Mouse (Mus musculus) gonadal fat pad, adult 2 months (tissue): Measurements from ENCODE around the gene Gm3238. TPM values are rescaled to one million over a fixed set of nuclear protein-coding genes. Genes with fewer than 3 reads are reported as not detected.
"Not testable (repeated sequence)": the region's sequence is repeated elsewhere in the genome, so short reads cannot be mapped to it uniquely, and the experiment has no call there.

Experiments used
- DNase-seq: peaks from one replicate; pipeline ENCODE4 v3.0.0-alpha.2; 2012; ENCODE audit warnings: low read depth
- polyA plus RNA-seq: library from polyadenylated mRNA; depleted of rRNA; stranded (reverse); fragments of >200 nt; gene quantifications from 2 replicates; pipeline ENCODE4 v1.2.3, GENCODE M21; 2012; rRNA removed

Gm3238 gene
- polyA plus RNA-seq, result not detected in 2 replicates

DNA sequence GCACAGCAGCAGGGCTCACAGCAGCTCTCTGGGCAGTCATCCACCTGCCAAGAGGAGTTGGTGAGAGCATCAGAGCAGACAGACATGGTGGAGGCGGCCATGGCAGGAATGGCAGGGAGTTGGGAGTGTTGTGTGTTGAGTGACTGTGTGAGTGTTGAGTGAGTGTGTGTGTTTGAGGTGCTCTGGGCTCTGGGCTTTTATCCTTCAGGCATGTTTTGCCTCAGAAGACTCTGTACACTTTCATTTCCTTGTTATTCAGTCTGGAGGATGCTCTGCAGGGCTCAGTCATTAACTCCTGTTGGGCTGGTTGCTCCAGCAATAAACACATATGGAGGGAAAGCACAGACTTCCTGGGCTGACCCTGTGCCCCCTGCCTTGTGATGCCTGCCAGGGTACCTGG, at the start of gene Gm3238:
Gm3238 (minus strand) TSS at position 101 of the 400 bp plus-strand sequence.
- not testable (repeated sequence) for DNase-seq

DNA sequence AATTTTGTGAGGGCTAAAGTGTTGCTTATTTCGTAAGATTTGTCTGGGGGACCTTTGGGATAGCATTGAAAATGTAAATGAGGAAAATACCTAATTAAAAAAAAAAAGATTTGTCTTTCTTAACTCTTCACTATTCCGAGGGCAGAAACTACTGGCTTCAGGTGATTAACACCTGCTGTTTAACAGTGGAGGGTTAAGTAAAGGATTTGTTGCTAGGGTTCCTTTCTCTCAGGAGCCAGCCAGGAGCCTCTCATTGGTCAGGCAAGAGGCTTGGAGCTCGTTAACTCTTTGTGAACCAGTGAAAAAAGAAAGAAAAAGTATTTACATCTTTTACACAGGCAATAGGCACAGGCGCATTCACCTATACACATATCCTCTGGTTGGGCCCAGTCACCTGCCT, 48.1 kb upstream of the Gm3238 start:
- no peak for DNase-seq

DNA sequence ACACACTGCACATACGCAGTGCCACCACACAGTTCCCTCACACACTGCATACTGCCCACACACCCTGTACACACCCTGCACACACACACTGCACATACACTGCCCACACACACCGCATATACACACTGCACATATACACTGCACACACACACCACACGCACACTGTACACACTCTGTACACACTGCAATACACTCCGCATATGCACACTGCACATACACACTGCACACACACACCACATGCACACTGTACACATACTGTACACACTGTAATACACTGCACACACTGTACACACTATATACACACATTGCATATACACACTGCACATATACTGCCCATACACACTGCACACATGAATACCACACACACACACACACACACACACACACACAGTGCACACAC, 47.4 kb upstream of the Gm3238 start:
- no peak for DNase-seq

DNA sequence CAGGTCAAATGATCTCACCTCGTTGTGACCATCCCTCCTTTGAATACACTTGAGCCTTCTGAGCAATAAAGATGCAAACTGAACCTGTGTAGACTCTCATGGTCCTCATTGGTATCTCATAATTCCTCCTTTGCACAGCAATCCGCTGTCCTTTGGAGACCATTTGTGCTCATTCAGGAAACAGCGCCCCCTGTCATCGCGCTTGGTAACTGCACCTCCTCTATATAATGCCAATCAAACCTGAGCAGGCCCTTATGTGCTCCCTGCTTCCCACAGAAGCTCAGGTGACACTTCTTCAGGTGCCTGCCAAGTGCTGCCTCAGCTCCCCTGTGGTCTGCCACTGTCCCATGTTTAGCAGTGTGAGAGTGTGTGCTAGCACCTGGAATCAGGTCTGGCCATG, 44.4 kb upstream of the Gm3238 start:
- no peak for DNase-seq

DNA sequence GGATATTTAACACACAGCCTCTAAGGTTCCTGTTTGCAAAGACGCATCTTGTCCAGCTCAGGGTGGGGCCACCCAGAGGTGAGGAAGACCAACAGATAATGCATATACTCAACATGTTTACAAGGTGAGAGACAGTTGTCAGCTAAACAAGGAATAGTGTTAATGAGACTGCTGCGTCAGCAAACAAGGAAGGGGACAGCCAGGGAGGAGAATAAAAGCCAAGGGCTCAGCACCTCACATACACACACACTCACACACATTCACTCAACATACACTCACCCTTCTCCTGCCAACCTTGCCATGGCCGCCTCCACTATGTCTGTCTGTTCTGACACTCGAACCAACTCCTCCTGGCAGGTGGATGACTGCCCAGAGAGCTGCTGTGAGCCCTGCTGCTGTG, 43.3 kb upstream of the Gm3238 start, which contains the start of gene Gm2696:
Gm2696 (plus strand) TSS at position 301 of the 400 bp plus-strand sequence.
- DNase-seq, result no peak

DNA sequence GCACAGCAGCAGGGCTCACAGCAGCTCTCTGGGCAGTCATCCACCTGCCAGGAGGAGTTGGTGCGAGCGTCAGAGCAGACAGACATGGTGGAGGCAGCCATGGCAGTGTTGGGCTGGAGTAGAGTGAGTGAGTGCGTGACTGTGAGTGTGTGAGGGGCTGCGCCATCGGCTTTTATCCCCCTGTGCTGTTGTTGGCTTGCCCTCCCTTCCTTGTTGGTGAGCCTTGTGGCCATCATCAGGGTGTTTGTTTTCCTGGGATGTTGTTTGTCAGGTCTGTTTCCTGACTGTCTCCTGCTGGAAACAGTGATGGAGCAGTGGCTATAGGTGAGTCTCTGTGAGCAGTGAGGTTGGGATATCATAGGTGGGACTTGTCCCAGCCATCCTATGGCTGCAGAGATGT, 40.6 kb upstream of the Gm3238 start, which contains the start of gene Gm9507:
Gm9507 (minus strand) TSS at position 101 of the 400 bp plus-strand sequence.
- no peak for DNase-seq

DNA sequence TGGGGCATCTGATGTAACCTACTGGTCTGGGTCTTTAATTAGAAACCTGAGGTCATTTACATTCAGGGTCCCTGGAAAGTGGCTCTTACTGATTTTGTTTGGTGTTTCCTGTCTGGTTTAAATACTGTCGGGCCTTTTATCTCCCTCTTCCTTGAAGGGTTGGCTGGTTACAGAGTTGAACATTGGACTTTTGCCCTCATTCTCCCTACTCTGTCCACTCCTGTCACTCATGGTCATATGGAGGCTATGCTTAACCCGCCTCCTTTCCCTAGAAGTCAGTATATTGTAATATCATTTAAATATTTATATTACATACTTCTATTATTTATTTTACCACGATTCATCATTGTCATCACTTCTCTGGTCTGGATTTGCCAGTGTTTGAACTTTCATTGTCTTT, 33.0 kb upstream of the Gm3238 start:
- no peak for DNase-seq

DNA sequence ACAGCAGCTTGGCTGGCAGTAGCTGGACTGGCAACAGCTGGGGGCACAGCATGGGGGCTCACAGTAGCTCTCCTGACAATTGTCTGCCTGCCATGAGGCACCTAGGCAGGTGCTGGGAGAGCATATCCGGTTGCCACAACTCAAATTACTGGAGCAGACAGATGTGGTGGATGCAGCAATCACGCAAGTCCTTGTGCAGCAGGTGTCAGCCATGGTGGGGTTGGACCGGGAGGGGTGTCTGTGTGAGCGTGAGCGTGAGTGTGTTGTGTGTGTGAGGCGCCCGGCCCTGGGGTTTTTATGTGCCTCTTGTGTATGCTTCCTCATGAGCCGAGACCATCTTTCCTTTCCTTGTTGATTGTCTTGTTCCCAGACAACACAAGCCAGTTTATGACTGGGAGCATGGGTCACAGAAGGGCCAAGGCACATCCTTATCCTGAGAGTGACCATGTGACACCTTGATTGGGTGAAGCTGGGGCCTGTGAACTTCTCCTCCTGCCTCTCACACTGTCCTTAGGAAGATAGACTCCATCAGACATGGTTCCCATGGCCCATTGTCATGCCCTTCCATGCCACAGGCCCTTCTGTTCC, 27.9 kb upstream of the Gm3238 start, which contains the start of gene Gm19668:
Gm19668 (minus strand) TSS at position 213 of the 588 bp plus-strand sequence.
- no peak for DNase-seq

DNA sequence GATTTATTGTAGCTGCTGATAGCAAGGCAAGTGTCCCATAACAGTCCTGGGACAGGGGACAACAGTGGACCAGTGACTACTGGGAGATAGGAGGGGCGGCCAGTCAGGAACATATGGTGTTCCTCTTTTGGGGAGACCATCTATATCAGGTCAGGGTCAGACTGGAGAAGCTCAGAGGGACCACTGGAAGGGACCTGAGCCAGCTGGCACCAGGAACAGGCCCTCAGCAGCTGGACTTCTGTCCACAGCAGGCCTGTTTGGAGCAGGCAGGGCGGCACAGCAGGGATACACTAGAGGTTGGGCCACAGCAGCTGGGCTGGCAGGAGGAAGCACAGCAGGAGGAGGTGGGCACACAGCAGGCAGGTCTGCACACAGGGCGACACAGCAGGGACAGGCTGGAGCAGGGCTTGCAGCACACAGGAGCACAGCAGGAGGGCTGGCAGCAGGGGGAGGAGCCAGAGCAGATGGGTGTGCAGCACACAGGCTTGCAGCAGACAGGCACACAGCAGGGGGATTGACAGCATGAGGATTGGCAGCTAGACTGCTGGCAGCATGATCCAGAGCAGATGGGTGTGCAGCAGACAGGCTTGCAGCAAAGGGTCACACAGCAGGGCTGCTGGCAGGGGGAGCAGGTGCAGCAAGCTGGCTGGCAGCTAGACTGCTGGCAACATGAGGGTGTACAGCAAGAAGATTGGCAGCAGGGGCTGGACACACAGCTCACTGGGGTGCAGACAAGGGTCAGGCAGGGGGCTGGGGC, 27.2 kb upstream of the Gm3238 start:
- not testable (repeated sequence) for DNase-seq

DNA sequence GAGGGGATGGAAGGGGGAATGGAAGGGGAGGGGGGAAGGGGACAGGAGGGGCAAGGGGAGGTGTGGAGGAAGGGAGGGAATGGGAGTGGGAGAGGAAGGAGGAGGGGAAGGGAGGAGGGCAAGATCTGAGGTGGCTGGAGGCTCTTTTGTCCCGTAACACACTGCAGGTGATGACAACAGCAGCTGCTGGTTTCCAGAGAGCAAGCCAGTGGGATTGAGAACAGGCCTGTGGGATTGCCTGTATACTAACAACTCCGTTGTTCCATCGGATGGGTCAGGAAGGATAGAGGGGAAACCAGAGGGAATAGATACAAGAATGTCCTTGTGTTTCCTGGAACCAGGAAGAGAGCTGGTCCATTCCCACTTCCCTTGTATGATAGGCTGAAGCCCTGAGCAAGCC, 26.6 kb upstream of the Gm3238 start:
- no peak for DNase-seq

DNA sequence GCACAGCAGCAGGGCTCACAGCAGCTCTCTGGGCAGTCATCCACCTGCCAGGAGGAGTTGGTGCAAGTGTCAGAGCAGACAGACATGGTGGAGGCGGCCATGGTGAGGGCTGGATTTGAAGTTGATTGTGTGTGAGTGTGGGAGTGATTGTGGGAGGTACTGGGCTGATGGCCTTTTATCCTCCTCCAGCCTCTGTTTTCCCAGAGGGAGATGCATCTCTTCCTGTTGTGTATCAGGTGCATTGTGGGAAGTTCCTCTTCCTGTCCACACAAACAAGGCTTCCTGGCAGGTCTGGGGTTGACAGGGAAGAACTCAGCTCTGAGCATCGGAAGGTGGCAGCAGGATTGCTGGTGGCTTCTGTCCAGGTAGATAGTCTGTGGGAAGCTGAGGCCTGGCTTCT, 23.9 kb upstream of the Gm3238 start, which contains the start of gene Gm9639:
Gm9639 (minus strand) TSS at position 101 of the 400 bp plus-strand sequence.
- DNase-seq, result no peak

DNA sequence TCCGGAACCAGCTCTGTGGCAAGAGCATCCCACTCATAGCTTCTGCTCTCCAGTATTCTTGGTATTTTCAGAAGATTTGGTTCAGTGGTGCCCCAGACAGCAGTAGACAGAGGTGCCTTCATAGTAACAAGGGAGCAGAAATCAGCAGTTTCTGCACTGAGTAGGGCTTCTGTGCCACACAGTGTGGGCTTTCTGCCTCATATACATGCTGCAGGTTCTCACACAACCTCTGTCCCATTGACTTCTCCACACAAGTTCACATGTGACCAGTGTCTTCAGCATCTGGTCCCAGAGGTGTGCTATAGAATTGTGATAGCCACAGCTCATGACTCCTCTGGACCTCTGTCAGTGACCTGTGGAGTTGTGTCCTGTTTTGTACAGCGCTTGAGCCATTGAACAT, 17.5 kb upstream of the Gm3238 start:
- DNase-seq, result no peak

DNA sequence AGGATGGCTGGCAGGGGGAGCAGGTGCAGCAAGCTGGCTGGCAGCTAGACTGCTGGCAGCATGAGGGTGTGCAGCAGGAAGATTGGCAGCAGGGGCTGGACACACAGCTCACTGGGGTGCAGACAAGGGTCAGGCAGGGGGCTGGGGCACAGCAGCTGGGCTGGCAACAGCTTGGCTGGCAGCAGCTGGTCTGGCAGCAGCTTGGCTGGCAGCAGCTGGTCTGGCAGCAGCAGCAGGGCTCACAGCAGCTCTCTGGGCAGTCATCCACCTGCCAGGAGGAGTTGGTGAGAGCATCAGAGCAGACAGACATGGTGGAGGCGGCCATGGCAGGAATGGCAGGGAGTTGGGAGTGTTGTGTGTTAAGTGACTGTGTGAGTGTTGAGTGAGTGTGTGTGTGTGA, 16.8 kb upstream of the Gm3238 start, which contains the start of gene Gm7137:
Gm7137 (minus strand) TSS at position 325 of the 400 bp plus-strand sequence.
- not testable (repeated sequence) for DNase-seq

DNA sequence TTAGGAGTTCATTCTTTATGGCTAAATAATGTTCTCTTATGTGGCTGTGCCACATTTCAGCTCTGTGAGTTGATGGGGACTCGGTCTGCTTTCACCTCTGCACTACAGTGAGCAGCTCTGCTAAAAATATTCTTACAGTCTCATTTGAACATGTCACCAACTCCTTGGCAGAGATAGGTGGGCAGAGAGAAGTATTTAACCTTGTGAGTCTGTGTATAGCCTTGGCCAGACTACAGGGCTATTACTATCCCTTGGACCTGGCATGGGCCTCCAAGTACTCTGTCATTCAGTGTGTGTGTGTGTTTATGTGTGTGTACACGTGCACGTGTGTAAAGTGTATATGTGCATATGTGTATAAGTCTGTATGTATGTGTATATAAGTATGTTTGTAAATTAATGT, 12.3 kb upstream of the Gm3238 start:
- not testable (repeated sequence) for DNase-seq

DNA sequence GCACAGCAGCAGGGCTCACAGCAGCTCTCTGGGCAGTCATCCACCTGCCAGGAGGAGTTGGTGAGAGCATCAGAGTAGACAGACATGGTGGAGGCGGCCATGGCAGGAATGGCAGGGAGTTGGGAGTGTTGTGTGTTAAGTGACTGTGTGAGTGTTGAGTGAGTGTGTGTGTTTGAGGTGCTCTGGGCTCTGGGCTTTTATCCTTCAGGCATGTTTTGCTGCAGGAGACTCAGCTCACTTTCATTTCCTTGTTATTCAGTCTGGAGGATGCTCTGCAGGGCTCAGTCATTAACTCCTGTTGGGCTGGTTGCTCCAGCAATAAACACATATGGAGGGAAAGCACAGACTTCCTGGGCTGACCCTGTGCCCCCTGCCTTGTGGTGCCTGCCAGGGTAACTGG, 11.3 kb upstream of the Gm3238 start, which contains the start of gene Gm3250:
Gm3250 (minus strand) TSS at position 101 of the 400 bp plus-strand sequence.
- not testable (repeated sequence) for DNase-seq

DNA sequence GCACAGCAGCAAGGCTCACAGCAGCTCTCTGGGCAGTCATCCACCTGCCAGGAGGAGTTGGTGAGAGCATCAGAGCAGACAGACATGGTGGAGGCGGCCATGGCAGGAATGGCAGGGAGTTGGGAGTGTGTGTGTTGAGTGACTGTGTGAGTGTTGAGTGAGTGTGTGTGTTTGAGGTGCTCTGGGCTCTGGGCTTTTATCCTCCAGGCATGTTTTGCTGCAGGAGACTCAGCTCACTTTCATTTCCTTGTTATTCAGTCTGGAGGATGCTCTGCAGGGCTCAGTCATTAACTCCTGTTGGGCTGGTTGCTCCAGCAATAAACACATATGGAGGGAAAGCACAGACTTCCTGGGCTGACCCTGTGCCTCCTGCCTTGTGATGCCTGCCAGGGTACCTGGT, 5.7 kb upstream of the Gm3238 start, which contains the start of gene Gm7138:
Gm7138 (minus strand) TSS at position 101 of the 400 bp plus-strand sequence.
- not testable (repeated sequence) for DNase-seq

DNA sequence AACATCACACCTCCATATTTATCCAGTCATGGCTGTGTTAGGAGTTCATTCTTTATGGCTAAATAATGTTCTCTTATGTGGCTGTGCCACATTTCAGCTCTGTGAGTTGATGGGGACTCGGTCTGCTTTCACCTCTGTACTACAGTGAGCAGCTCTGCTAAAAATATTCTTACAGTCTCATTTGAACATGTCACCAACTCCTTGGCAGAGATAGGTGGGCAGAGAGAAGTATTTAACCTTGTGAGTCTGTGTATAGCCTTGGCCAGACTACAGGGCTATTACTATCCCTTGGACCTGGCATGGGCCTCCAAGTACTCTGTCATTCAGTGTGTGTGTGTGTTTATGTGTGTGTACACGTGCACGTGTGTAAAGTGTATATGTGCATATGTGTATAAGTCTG, 1.0 kb upstream of the Gm3238 start:
- DNase-seq, result not testable (repeated sequence)

DNA sequence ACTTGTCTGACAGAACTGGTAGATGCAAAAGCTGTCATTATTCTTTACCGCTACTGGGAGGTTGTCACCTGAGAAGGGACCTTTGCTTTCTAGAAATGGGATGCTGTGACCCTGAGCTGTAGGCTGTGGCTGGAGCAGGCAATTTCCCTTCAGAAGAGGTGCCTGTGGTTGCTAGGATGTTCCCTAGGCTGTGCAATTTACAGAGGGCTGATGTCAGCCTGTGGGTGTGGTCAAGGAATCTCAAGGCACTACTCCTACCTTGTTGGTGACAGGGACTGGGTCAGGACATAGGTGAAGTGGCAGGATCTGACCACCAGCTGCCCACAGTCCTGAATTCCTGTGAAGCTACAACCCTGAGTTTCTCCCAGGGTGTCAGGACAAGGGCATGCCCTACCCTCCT, 1.4 kb downstream of the Gm3238 start:
- DNase-seq, result no peak

DNA sequence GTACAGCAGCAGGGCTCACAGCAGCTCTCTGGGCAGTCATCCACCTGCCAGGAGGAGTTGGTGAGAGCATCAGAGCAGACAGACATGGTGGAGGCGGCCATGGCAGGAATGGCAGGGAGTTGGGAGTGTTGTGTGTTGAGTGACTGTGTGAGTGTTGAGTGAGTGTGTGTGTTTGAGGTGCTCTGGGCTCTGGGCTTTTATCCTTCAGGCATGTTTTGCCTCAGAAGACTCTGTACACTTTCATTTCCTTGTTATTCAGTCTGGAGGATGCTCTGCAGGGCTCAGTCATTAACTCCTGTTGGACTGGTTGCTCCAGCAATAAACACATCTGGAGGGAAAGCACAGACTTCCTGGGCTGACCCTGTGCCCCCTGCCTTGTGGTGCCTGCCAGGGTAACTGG, 11.5 kb downstream of the Gm3238 start, which contains the start of gene Gm3233:
Gm3233 (minus strand) TSS at position 101 of the 400 bp plus-strand sequence.
- DNase-seq, result not testable (repeated sequence)

DNA sequence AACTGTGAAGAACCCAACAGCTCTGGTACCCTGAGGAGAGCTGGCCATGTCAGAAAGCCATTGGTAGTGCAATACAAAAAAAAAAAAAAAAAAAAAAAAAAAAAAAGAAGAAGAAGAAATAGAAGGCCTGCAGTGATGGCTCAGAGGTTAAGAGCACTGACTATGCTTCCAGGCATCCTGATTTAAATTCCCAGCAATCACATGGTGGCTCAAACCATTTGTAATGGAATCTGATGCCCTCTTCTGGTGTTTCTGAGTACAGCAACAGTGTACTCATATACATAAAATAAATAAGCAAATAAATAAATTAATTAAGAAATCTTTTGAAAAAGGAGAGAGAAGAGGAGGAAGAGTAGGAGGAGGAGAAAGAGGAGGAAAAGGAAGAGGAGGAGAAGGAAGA, 17.7 kb downstream of the Gm3238 start:
- DNase-seq, result no peak

DNA sequence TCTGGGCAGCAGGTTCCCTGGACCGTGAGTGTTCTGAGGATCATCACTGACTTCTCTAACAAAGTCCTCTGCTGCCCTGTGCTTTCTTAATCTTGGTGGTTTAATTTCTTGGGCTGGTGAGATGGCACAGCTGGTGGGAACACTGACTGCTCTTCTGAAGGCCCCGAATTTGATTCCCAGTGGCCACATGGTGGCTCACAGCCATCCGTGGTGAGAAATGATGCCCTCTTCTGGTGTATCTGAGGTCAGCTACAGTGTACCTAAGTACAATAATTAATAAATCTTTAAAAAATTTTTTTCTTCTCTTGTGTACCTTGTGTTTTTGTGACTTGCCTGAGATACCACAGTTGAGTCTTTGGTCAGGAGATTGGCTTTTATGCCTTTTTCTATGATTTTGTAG, 18.8 kb downstream of the Gm3238 start:
- not testable (repeated sequence) for DNase-seq

DNA sequence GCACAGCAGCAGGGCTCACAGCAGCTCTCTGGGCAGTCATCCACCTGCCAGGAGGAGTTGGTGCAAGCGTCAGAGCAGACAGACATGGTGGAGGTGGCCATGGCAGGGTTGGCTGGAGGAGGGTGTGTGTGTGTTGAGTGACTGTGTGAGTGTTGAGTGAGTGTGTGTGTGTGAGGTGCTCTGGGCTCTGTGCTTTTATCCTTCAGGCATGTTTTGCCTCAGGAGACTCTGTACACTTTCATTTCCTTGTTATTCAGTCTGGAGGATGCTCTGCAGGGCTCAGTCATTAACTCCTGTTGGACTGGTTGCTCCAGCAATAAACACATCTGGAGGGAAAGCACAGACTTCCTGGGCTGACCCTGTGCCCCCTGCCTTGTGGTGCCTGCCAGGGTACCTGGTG, 19.9 kb downstream of the Gm3238 start, which contains the start of gene Gm9736:
Gm9736 (minus strand) TSS at position 101 of the 400 bp plus-strand sequence.
- DNase-seq, result not testable (repeated sequence)
